Mouse (Mus musculus) kidney, adult 2 months (tissue): ENCODE measurements at regions not wholly inside any gene's neighbourhood (a gene's known extent, or its start where the extent isn't known, plus 50 kb on each side); places are given as distances from the start of the nearest gene placed in this dataset.
"Not testable (repeated sequence)": the region's sequence is repeated elsewhere in the genome, so short reads cannot be mapped to it uniquely, and the experiment has no call there.

ENCODE experiments used
- DNase-seq: peaks from one replicate; pipeline ENCODE4 v3.0.0; 2021
- H3K27ac ChIP-seq: fragments of 200-500 bp; 2 replicates; pipeline ENCODE4 v1.5.1; 2012; ENCODE audit warnings: low read depth, low read length, control low read depth, inconsistent platforms; ENCODE audit not compliant: insufficient read depth
- H3K27me3 ChIP-seq: fragments of 200-500 bp; replicated peaks from 2 replicates; pipeline ENCODE4 v1.6.1; 2012; ENCODE audit warnings: mild to moderate bottlenecking, moderate library complexity, low read length, inconsistent platforms; ENCODE audit not compliant: control insufficient read depth, insufficient read depth
- H3K36me3 ChIP-seq: fragments of 200-500 bp; 2 replicates; pipeline ENCODE4 v1.6.1; 2012; ENCODE audit warnings: mild to moderate bottlenecking, moderate library complexity, low read length, inconsistent platforms; ENCODE audit not compliant: control insufficient read depth, insufficient read depth
- H3K4me1 ChIP-seq: fragments of 200-500 bp; 2 replicates; pipeline ENCODE4 v1.6.1; 2011; ENCODE audit warnings: low read length; ENCODE audit not compliant: control insufficient read depth, insufficient read depth
- H3K4me3 ChIP-seq: fragments of 200-500 bp; 2 replicates; pipeline ENCODE4 v1.5.1; 2011; ENCODE audit warnings: mild to moderate bottlenecking, low read depth, low read length, control low read depth; ENCODE audit not compliant: insufficient read depth
- CTCF ChIP-seq: fragments of 200-500 bp; conservative IDR thresholded peaks from 2 replicates; pipeline ENCODE4 v1.5.1; 2011; ENCODE audit warnings: low read depth, mild to moderate bottlenecking, control low read depth, low read length, moderate library complexity, mixed read lengths; ENCODE audit not compliant: insufficient read depth, insufficient read length
- POLR2A ChIP-seq: fragments of 200-500 bp; IDR thresholded peaks from one replicate; pipeline ENCODE4 v1.6.1; 2011; ENCODE audit warnings: low read depth, low read length, control low read depth
- WGBS: fragments of 180-500 bp; shearing (Covaris S2); methylation state at CpG from one replicate; pipeline ENCODE4 v1.1.7; 2018; 5-methylcytosine and 5-hydroxymethylcytosine counted together

DNA sequence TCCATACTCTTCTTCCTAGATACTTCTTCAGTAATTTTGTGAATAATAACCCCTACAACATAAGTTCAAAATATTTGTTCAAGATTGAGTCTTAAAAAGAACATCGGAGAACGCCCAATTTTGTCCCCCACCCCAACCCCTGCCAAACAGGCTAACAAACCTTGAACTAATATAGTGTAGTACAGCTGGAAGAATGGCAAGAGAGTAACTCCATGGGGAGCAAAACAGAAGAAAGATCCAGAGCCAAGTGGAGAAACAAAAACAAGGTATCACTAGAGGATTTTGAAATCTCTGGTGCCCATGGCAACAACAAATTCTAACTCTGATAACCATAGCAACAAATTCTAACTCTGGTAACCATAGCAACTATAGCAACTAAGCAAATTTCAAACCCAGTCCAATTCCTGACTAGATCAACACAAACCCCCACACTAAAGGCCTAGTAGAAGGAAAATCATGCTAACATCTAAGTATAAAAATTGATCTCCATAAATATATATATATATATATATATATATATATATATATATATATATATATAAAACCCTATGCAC, 74.2 kb upstream of the Magee2 start:
- Histone ChIP-seq H3K27ac (no peak overlapping the region), H3K4me3 (no peak overlapping the region), H3K27me3 (no peaks in the 10 kb centered on the region), H3K4me1 (no peaks in the 10 kb centered on the region), H3K36me3 (no peaks in the 10 kb centered on the region)
- no peak for DNase-seq
- WGBS = 98% methylated on average over 2 of the region's 2 CpGs
- TF ChIP-seq POLR2A (no peak), CTCF (no peak)

DNA sequence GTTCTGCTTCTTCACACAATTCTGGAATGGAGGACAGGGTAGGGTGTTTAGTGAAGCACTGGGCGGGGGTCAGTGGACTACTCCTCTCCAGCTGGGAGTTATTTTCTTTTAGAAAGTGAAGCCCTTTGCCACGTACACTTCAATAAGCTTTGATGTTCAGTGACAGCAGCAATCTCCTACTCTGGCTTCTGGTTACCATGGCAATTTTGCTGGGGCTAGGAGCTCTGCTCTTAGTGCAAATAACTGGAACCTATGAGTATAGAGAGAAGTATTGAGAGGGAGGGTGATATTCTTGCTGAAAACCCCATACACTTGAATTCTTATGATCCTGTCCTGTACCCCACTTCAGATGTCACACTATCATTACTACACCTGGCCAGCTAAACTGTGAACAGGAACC, 94.5 kb upstream of the Magee2 start:
- H3K4me1 ChIP-seq = no peaks in the 10 kb centered on the region
- no peak for DNase-seq
- H3K36me3 ChIP-seq = no peaks in the 10 kb centered on the region
- H3K27me3 ChIP-seq = no peaks in the 10 kb centered on the region
- no peak for TF ChIP-seq CTCF
- no peak for TF ChIP-seq POLR2A
- WGBS = 44% methylated on average over 2 of the region's 2 CpGs
- H3K4me3 ChIP-seq = no peak overlapping the region
- H3K27ac ChIP-seq = no peak overlapping the region

DNA sequence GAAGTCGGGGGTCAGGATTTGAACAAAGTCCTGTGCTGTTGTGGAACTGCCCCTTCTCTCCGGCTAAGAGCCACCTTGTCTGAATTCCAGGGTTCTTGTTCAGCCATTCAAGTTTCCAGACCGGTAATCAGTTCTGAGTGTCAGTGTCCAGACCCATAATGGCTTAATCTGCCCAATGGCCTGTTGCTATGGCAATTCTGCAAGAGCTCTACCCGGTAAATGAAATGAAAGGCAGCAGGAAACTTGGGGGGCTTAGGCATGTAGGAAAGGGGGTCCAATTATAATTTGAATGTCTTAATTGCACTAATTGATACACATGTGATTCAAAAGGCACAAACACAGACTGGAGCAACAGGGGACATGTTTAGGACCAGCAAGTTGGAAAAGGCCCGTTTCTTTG, 95.7 kb upstream of the Magee2 start:
- WGBS = 86% methylated on average over 4 of the region's 5 CpGs

DNA sequence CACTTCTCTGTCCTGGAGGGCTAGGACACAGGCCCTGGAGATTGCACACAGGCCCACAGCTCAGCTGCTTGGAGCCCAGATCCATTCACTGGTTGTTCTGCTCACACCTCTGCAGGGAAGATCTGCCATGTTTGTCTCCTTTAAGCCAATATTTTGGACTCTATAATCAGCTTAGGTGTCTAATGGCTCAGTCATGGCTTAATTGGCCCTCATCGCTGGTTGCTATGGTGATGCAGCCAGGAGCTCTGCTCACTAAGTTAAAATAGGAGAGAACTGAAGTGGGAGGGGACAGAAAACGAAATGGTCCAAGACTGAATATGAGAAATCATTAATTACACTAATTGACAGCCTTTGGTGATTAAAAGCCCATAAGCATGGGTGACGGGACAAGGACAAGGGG, 96.3 kb upstream of the Magee2 start:
- not testable (repeated sequence) for DNase-seq, H3K27me3 ChIP-seq, H3K4me3 ChIP-seq, H3K36me3 ChIP-seq, H3K27ac ChIP-seq, H3K4me1 ChIP-seq
- WGBS = 53% methylated on average over 1 of the region's 3 CpGs

More for the DNA sequence above, 95.7 kb upstream of the Magee2 start:
- H3K27ac ChIP-seq, H3K36me3 ChIP-seq, H3K4me1 ChIP-seq, H3K4me3 ChIP-seq, H3K27me3 ChIP-seq, DNase-seq: not testable (repeated sequence)

DNA sequence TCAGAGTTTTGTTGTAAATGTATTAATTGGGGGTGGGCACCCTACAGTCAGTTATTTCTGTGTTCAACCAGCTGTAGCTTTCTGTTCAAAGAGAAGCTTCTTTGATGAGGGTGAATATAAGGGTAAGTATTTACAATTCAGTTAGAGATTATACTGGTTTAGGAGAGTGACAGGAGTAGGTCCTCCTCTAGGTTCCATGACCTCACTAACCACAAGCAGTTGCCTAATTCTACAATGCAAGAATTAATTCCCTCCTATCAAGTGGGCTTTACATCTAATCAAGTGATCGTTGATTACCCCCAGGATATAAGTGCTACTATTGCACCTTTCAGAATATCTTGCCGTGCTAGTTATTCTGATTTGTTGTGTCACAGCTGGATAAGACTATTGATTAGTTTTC, 101.1 kb upstream of the Pbdc1 start:
- TF ChIP-seq CTCF = no peak
- no peaks in the 10 kb centered on the region for H3K27me3 ChIP-seq
- H3K27ac ChIP-seq = no peak overlapping the region
- H3K36me3 ChIP-seq = no peaks in the 10 kb centered on the region
- no peaks in the 10 kb centered on the region for H3K4me1 ChIP-seq
- DNase-seq = no peak
- WGBS = 92% methylated on average over 2 of the region's 2 CpGs
- H3K4me3 ChIP-seq = no peak overlapping the region

DNA sequence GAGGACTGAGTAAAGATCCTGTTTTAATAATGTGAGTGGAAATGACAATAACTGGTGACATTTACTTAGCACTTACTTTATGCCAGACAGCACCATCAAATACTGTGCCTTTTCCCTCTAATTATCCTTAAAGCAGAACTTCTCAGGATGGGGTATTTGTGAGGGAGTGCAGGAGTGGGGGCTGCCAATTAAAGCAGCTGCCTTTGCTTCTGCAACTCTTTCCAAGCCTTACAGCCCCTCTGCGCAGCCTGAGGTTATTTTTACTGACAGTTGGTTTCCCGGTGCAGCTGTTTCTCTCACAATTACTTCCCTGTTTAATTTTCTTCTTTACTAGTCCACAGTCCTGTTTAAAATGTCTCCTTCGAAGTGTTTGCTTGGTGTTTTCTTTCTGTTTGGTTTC, 76.3 kb upstream of the Pbdc1 start:
- DNase-seq = no peak
- H3K4me1 ChIP-seq = no peaks in the 10 kb centered on the region
- no peak overlapping the region for H3K4me3 ChIP-seq
- TF ChIP-seq CTCF = no peak
- no peak for TF ChIP-seq POLR2A
- no peaks in the 10 kb centered on the region for H3K36me3 ChIP-seq
- no peak overlapping the region for H3K27ac ChIP-seq
- 32% methylated on average over 3 of the region's 3 CpGs for WGBS
- no peaks in the 10 kb centered on the region for H3K27me3 ChIP-seq

DNA sequence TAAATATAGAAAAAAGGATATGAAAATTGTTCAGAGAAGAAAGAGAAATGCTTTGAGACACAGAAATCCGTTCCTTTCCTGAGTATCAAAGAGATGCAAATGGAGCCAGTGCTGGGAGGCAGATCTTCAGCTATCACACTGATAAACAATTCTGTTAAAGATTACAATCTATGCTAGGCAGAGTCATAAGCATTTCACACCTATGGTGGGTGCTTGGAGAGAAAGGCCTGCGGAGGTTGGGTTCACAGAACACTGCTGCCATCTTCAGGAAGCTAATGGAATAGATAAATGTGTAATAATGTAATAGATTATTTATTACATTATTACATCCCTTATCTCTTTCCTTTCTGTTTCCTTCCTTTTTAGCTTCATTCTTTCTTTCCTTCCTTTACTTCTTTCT, 73.1 kb upstream of the Pbdc1 start:
- peak; percentile 9 for DNase-seq
- TF ChIP-seq CTCF (peak; percentile 51), POLR2A (no peak)
- 19% methylated on average over 2 of the region's 2 CpGs for WGBS
- no peak overlapping the region for H3K27ac ChIP-seq
- no peaks in the 10 kb centered on the region for H3K4me1 ChIP-seq
- H3K36me3 ChIP-seq = no peaks in the 10 kb centered on the region
- no peak overlapping the region for H3K4me3 ChIP-seq
- no peaks in the 10 kb centered on the region for H3K27me3 ChIP-seq
